Mouse (Mus musculus) bone marrow macrophage, adult 2 months (primary cell): Measurements from ENCODE around the gene Ell2. TPM values are rescaled to one million over a fixed set of nuclear protein-coding genes. Genes with fewer than 3 reads are reported as not detected.

Experiments
- H3K27ac ChIP-seq: 2 replicates; pipeline ENCODE4 v1.5.1; 2012; ENCODE audit warnings: low read depth, low read length; ENCODE audit not compliant: insufficient read depth
- H3K4me1 ChIP-seq: 2 replicates; pipeline ENCODE4 v1.6.1; 2012; ENCODE audit warnings: low read length; ENCODE audit not compliant: control insufficient read depth, insufficient read depth
- H3K4me3 ChIP-seq: 2 replicates; pipeline ENCODE4 v1.5.1; 2012; ENCODE audit warnings: mild to moderate bottlenecking, low read length, moderate library complexity; ENCODE audit not compliant: insufficient read depth
- CTCF ChIP-seq: IDR thresholded peaks from 2 replicates; pipeline ENCODE4 v1.5.1; 2012; ENCODE audit warnings: low read depth, mild to moderate bottlenecking, low read length, moderate library complexity
- POLR2A ChIP-seq: IDR thresholded peaks from 2 replicates; pipeline ENCODE4 v1.6.1; 2012; ENCODE audit warnings: mild to moderate bottlenecking, low read depth, low read length, borderline replicate concordance
- polyA plus RNA-seq: library from polyadenylated mRNA; stranded (reverse); fragments of >200 nt; gene quantifications from 2 replicates; pipeline ENCODE4 v1.2.4, GENCODE M21; 2012; ENCODE audit not compliant: missing spikeins, insufficient read depth, insufficient read length

Gene Ell2
- polyA plus RNA-seq, 1 experiment: 37.3 TPM

GRCm38 (mm10) chr13:75778156-75778555 is 71.6 kb downstream of the Ell2 start:
- Histone ChIP-seq H3K27ac (peak overlapping the region; percentile 72), H3K4me3 (no peak overlapping the region), H3K4me1 (peaks cover 23% of the 10 kb centered on the region)
- TF ChIP-seq POLR2A (no peak), CTCF (no peak)

- Histone ChIP-seq H3K4me1 (peaks cover 24% of the 10 kb centered on the region), H3K27ac (no peak overlapping the region), H3K4me3 (no peak overlapping the region)
- no peak for TF ChIP-seq CTCF
- TF ChIP-seq POLR2A: no peak
Measured at GRCm38 (mm10) chr13:75779169-75779568, 72.6 kb downstream of the Ell2 start.

GRCm38 (mm10) chr13:75780096-75780495 is 73.5 kb downstream of the Ell2 start:
- TF ChIP-seq POLR2A (no peak), CTCF (no peak)

GRCm38 (mm10) chr13:75785726-75786125 is 79.2 kb downstream of the Ell2 start:
- Histone ChIP-seq H3K27ac (no peak overlapping the region), H3K4me1 (peaks cover 43% of the 10 kb centered on the region), H3K4me3 (no peak overlapping the region)
- no peak for TF ChIP-seq POLR2A
- no peak for TF ChIP-seq CTCF

More at GRCm38 (mm10) chr13:75780096-75780495, 73.5 kb downstream of the Ell2 start:
- Histone ChIP-seq H3K4me1 (peaks cover 32% of the 10 kb centered on the region), H3K4me3 (no peak overlapping the region), H3K27ac (no peak overlapping the region)

- peaks cover 47% of the 10 kb centered on the region for H3K4me1 ChIP-seq
- no peak overlapping the region for H3K4me3 ChIP-seq
- TF ChIP-seq POLR2A (no peak), CTCF (no peak)
- H3K27ac ChIP-seq: no peak overlapping the region
Measured at GRCm38 (mm10) chr13:75786264-75786663, 79.7 kb downstream of the Ell2 start.

GRCm38 (mm10) chr13:75787364-75787763 is 80.8 kb downstream of the Ell2 start:
- TF ChIP-seq POLR2A (no peak), CTCF (no peak)

GRCm38 (mm10) chr13:75788178-75788577 is 81.6 kb downstream of the Ell2 start:
- Histone ChIP-seq H3K4me1 (peaks cover 62% of the 10 kb centered on the region), H3K4me3 (no peak overlapping the region), H3K27ac (peak overlapping the region; percentile 60)
- no peak for TF ChIP-seq CTCF
- no peak for TF ChIP-seq POLR2A

More at GRCm38 (mm10) chr13:75787364-75787763, 80.8 kb downstream of the Ell2 start:
- Histone ChIP-seq H3K4me1 (peaks cover 55% of the 10 kb centered on the region), H3K27ac (no peak overlapping the region), H3K4me3 (no peak overlapping the region)

GRCm38 (mm10) chr13:75789061-75789834 is 82.7 kb downstream of the Ell2 start:
- no peak overlapping the region for H3K4me3 ChIP-seq
- peaks cover 70% of the 10 kb centered on the region for H3K4me1 ChIP-seq
- TF ChIP-seq CTCF (no peak), POLR2A (no peak)
- peak overlapping the region; percentile 98 for H3K27ac ChIP-seq

- peak overlapping the region; percentile 84 for H3K27ac ChIP-seq
- H3K4me1 ChIP-seq: peaks cover 73% of the 10 kb centered on the region
- no peak for TF ChIP-seq POLR2A
- no peak for TF ChIP-seq CTCF
- H3K4me3 ChIP-seq: no peak overlapping the region
Measured at GRCm38 (mm10) chr13:75790550-75791205, 84.1 kb downstream of the Ell2 start.
